Mouse (Mus musculus) MEL (cell line): ENCODE results near the gene Vsx1.

Source experiments
- CTCF ChIP-seq, 3 experiments: IDR thresholded peaks in 2 of 3; conservative IDR thresholded peaks in 1 of 3; 2 replicates each; pipeline ENCODE4 v1.5.1; 2011 to 2012; ENCODE audit warnings: low read length in 3 of 3, low read depth in 2 of 3, mild to moderate bottlenecking in 2 of 3, improper control_type of control experiment in 1 of 3, inconsistent platforms in 1 of 3, mixed read lengths in 1 of 3, moderate library complexity in 1 of 3; ENCODE audit not compliant: control insufficient read depth in 1 of 3, insufficient read depth in 1 of 3, poor library complexity in 1 of 3, severe bottlenecking in 1 of 3
- GABPA ChIP-seq: IDR thresholded peaks from 2 replicates; pipeline ENCODE4 v1.6.1; 2012; ENCODE audit warnings: low read depth, mild to moderate bottlenecking, inconsistent platforms, low read length, improper control_type of control experiment, moderate library complexity
- HCFC1 ChIP-seq: IDR thresholded peaks from 2 replicates; pipeline ENCODE4 v1.6.1; 2012; ENCODE audit warnings: low read depth, mild to moderate bottlenecking, inconsistent platforms, low read length, improper control_type of control experiment, moderate library complexity
- KAT2A ChIP-seq: conservative IDR thresholded peaks from 2 replicates; pipeline ENCODE4 v1.6.1; 2012; ENCODE audit warnings: low read depth, low read length, improper control_type of control experiment, inconsistent platforms
- MYC ChIP-seq: IDR thresholded peaks from 2 replicates; pipeline ENCODE4 v1.6.1; 2011; ENCODE audit warnings: low read depth, mild to moderate bottlenecking, low read length, improper control_type of control experiment, moderate library complexity
- POLR2A ChIP-seq, 2 experiments: IDR thresholded peaks; 2 replicates each; pipeline ENCODE4 v1.6.1; 2011 to 2012; ENCODE audit warnings: low read length in 2 of 2, mild to moderate bottlenecking in 2 of 2, control low read depth in 1 of 2, improper control_type of control experiment in 1 of 2, low read depth in 1 of 2, moderate library complexity in 1 of 2; ENCODE audit not compliant: control insufficient read depth in 1 of 2, insufficient read depth in 1 of 2, poor library complexity in 1 of 2
- SIN3A ChIP-seq: IDR thresholded peaks from 2 replicates; pipeline ENCODE4 v1.6.1; 2012; ENCODE audit warnings: low read length, improper control_type of control experiment, inconsistent platforms
- TAL1 ChIP-seq: IDR thresholded peaks from 2 replicates; pipeline ENCODE4 v1.6.1; 2012; ENCODE audit warnings: mild to moderate bottlenecking, inconsistent platforms, low read length, moderate library complexity, mixed read lengths
- TBP ChIP-seq: IDR thresholded peaks from 2 replicates; pipeline ENCODE4 v1.8.0; 2011; ENCODE audit warnings: low read depth, low read length, improper control_type of control experiment
- TCF12 ChIP-seq: IDR thresholded peaks from 2 replicates; pipeline ENCODE4 v1.6.1; 2014; ENCODE audit warnings: low read depth, mild to moderate bottlenecking, inconsistent platforms, low read length, improper control_type of control experiment, moderate library complexity
- ZC3H11A ChIP-seq: IDR thresholded peaks from 2 replicates; pipeline ENCODE4 v1.6.1; 2012; ENCODE audit warnings: low read depth, mild to moderate bottlenecking, inconsistent platforms, low read length, improper control_type of control experiment

- no peak for TF ChIP-seq POLR2A (IDR thresholded peaks at IDR 0.05; ENCODE audit: control insufficient read depth in 1 of 2, insufficient read depth in 1 of 2, low read depth in 1 of 2, low read length in 2 of 2, poor library complexity in 1 of 2)
- TF ChIP-seq CTCF (IDR thresholded peaks at IDR 0.05 in 2 of 3, conservative IDR thresholded peaks at IDR 0.05 in 1 of 3; ENCODE audit: control insufficient read depth in 1 of 3, insufficient read depth in 1 of 3, low read depth in 2 of 3, low read length in 3 of 3, poor library complexity in 1 of 3, severe bottlenecking in 1 of 3), result peak; percentile 85 to 95 (median 89)
- TF ChIP-seq HCFC1, result no peak
- TF ChIP-seq ZC3H11A, result peak; percentile 94
- TF ChIP-seq TCF12, result no peak
- TF ChIP-seq TAL1, result no peak
- no peak for TF ChIP-seq GABPA
- TF ChIP-seq TBP, result no peak
- no peak for TF ChIP-seq MYC
- TF ChIP-seq KAT2A, result no peak
- no peak for TF ChIP-seq SIN3A
Observed at GRCm38 (mm10) chr2:150678392-150678791, 10.8 kb downstream of the Vsx1 start.
